Mouse (Mus musculus): ENCODE measurements at regions not wholly inside any gene's neighbourhood (a gene's known extent, or its start where the extent isn't known, plus 50 kb on each side); places are given as distances from the start of the nearest gene placed in this dataset.

- Histone ChIP-seq H3K4me1 (ENCODE audit: control insufficient read depth, insufficient read depth, insufficient read length, low read length) (peaks cover 2% of the 10 kb centered on the region; the same call in 1 of the 2 replicates), H3K4me3 (ENCODE audit: insufficient read depth, low read depth, low read length) (no peak overlapping the region), H3K27ac (replicated peaks; ENCODE audit: low read depth, low read length) (no peak overlapping the region)
These were observed 96.2 kb downstream of the Ets2 start for GRCm38 (mm10) chr16:95798099-95798498.

GRCm38 (mm10) chr16:95797141-95797540 is 95.3 kb downstream of the Ets2 start:
- no peak overlapping the region for H3K4me3 ChIP-seq (ENCODE audit: insufficient read depth, low read depth, low read length)
- H3K27ac ChIP-seq (replicated peaks; ENCODE audit: low read depth, low read length) = no peak overlapping the region
- peaks cover 2% of the 10 kb centered on the region; the same call in 1 of the 2 replicates for H3K4me1 ChIP-seq (ENCODE audit: control insufficient read depth, insufficient read depth, insufficient read length, low read length)

DNA sequence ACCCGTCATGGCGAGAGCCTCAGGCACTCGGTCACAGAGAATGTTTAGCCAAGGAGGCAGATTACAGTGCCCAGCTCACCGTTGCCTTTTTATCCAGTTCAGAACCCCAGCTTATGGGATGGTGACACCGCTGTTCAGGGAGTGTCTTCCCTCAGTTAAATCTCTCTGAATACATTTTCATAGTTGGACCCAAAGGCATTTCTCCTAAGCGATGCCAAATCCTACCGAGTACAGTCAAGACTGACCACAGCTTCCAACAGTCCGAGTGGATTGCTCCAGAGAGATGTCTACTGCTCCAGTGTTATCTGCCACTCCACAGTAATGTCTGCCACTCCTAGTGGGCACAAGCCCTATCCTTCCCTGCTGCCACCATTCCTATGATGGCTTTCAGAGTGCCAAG is 93.0 kb downstream of the Ets2 start:
- Histone ChIP-seq H3K27ac (replicated peaks; ENCODE audit: low read depth, low read length) (no peak overlapping the region), H3K4me3 (ENCODE audit: insufficient read depth, low read depth, low read length) (no peak overlapping the region), H3K4me1 (ENCODE audit: control insufficient read depth, insufficient read depth, insufficient read length, low read length) (peaks cover 2% of the 10 kb centered on the region; the same call in 1 of the 2 replicates)

DNA sequence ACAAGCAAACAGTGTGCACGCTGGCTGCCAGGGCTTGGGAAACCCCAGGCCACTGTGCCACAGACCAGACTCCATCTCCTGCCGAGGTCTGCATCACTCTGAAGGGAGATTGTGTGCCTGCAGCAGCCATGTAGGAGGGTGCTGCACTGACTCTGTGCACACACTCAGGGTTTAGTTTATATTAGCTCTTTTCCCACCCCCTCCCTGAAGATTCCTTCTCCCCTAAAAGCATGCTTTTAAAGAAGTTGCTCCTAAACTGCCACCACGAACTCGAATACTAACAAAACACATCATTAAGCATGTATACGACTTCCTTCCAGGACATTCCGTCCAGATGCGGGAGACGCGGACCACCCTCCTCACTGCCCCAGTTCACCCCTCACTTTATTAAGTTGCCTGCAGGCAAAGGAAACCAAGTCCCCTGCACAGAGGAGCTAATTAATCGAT is 92.4 kb downstream of the Ets2 start:
- Histone ChIP-seq H3K4me3 (ENCODE audit: insufficient read depth, low read depth, low read length) (no peak overlapping the region), H3K4me1 (ENCODE audit: control insufficient read depth, insufficient read depth, insufficient read length, low read length) (peaks cover 4% of the 10 kb centered on the region), H3K27ac (replicated peaks; ENCODE audit: low read depth, low read length) (no peak overlapping the region)

GRCm38 (mm10) chr16:95790691-95791090 is 88.8 kb downstream of the Ets2 start:
- peaks cover 2% of the 10 kb centered on the region; the same call in 1 of the 2 replicates for H3K4me1 ChIP-seq (ENCODE audit: control insufficient read depth, insufficient read depth, insufficient read length, low read length)
- no peak overlapping the region for H3K4me3 ChIP-seq (ENCODE audit: insufficient read depth, low read depth, low read length)
- no peak overlapping the region for H3K27ac ChIP-seq (replicated peaks; ENCODE audit: low read depth, low read length)

DNA sequence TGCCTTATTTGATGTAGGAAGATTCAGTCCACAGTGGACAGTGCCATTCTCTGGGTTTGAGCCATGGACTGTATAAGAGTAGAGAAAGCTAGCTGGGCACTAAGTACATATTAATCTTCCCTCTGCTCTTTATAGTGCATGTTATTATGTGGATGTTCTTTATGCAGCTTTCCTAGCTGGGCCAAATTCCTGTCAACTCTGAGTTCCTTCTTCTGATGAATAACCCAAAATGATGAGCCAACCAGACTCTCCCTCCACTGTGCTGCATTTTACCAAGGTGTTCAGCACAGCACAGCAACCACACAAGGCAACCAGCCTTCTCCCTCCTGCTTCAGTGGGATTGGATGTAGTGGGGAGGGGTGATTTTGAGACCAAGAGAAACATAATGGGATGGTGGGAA is 87.7 kb downstream of the Ets2 start:
- H3K27ac ChIP-seq (replicated peaks; ENCODE audit: low read depth, low read length) = no peak overlapping the region
- H3K4me3 ChIP-seq (ENCODE audit: insufficient read depth, low read depth, low read length) = no peak overlapping the region
- H3K4me1 ChIP-seq (ENCODE audit: control insufficient read depth, insufficient read depth, insufficient read length, low read length) = peaks cover 2% of the 10 kb centered on the region; the same call in 1 of the 2 replicates

GRCm38 (mm10) chr16:95781681-95782080 is 79.8 kb downstream of the Ets2 start:
- H3K4me3 ChIP-seq (ENCODE audit: insufficient read depth, low read depth, low read length) = no peak overlapping the region
- no peaks in the 10 kb centered on the region for H3K4me1 ChIP-seq (ENCODE audit: control insufficient read depth, insufficient read depth, insufficient read length, low read length)
- H3K27ac ChIP-seq (replicated peaks; ENCODE audit: low read depth, low read length) = no peak overlapping the region

DNA sequence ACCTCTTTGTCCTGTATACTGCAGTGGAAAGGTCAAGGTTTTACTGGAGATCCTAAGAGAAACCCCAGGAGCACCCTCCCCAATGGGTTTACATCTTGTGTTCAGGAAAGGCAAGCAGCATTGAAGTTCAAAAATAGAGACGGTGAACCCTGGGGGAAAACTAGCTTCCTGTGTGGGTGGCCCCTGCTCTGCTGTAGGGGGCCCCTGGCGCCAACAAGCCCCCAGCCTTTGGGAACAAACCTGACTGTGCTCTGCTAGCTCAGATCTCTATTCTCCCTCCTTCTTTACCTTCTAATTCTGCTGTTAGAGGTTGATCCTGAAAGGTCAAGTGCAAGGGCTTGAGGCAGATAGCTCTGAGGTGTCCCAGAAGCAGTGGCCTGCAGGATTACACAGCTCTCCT is 78.6 kb downstream of the Ets2 start:
- Histone ChIP-seq H3K27ac (replicated peaks; ENCODE audit: low read depth, low read length) (no peak overlapping the region), H3K4me1 (ENCODE audit: control insufficient read depth, insufficient read depth, insufficient read length, low read length) (no peaks in the 10 kb centered on the region), H3K4me3 (ENCODE audit: insufficient read depth, low read depth, low read length) (no peak overlapping the region)

DNA sequence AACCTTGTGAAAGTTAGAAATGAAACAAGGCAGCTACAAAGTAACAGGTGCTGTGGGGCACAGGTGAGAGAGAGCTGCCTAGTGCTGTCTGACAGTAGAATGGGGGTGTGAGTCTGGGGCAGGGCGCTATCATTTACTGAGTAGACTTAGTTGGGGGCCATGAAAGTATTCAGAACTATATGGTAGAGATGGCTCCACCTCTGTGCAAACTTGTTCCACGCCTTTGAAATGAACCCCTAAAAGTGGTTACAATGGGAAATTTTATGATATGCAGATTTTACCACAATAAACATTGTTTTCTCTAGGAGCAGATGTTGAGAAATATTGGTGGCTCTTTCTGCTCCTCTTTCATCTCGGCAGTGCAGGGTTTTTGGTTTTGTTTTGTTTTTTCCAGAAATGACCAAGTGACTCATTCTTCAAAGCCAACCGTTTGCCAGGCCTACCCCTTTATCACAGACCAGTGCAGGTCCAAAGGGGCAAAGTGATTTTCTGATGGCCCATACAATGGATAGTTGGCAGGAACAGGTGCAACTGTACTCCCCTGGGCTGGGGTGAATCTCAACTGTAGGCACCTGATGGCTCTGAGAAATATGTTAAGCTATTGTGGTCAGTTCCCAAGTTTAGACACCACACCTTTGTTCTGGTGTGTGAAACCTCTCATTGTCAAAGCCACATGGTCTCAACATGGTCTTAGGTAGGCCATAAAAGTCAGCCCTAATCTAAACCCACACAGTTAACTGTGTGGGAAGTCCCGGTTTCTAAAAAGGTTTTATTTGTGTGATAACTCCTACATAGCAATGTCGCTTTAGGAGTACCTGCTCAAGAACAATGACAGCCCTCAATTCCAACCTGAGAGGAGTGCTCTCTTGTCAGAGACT is 77.2 kb downstream of the Ets2 start:
- no peak overlapping the region for H3K4me3 ChIP-seq (ENCODE audit: insufficient read depth, low read depth, low read length)
- H3K4me1 ChIP-seq (ENCODE audit: control insufficient read depth, insufficient read depth, insufficient read length, low read length) = no peaks in the 10 kb centered on the region
- no peak overlapping the region for H3K27ac ChIP-seq (replicated peaks; ENCODE audit: low read depth, low read length)

- H3K27ac ChIP-seq (replicated peaks; ENCODE audit: low read depth, low read length) = no peak overlapping the region
- H3K4me3 ChIP-seq (ENCODE audit: insufficient read depth, low read depth, low read length) = no peak overlapping the region
- 0 out of 2 replicates have a peak, but pooled peaks cover 2% of the 10 kb centered on the region for H3K4me1 ChIP-seq (ENCODE audit: control insufficient read depth, insufficient read depth, insufficient read length, low read length)
These were observed 76.3 kb downstream of the Ets2 start for GRCm38 (mm10) chr16:95778173-95778572.

GRCm38 (mm10) chr16:95776610-95777363 is 74.9 kb downstream of the Ets2 start:
- no peak overlapping the region for H3K4me3 ChIP-seq (ENCODE audit: insufficient read depth, low read depth, low read length)
- no peak overlapping the region for H3K27ac ChIP-seq (replicated peaks; ENCODE audit: low read depth, low read length)
- H3K4me1 ChIP-seq (ENCODE audit: control insufficient read depth, insufficient read depth, insufficient read length, low read length) = 0 out of 2 replicates have a peak, but pooled peaks cover 3% of the 10 kb centered on the region

DNA sequence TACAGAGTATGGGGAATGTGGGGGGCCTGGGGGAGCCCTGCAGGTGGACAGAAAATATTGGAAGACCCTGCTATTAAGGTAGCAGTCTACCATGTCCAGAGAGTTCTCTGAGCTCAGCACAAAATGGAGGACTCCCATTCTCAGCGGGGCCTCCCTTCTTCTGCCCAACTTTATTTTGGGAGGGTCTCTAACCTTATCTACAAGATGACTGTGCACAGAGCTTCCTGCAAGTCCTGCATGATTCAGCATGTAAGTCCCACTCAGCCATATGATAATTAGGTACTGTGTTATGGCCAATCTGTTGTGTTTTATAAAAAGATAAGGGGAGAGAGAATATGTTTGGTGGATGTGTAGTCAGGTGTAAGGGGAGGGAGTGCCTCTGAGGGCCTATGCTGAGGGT is 74.1 kb downstream of the Ets2 start:
- Histone ChIP-seq H3K27ac (replicated peaks; ENCODE audit: low read depth, low read length) (no peak overlapping the region), H3K4me3 (ENCODE audit: insufficient read depth, low read depth, low read length) (no peak overlapping the region), H3K4me1 (ENCODE audit: control insufficient read depth, insufficient read depth, insufficient read length, low read length) (peaks cover 7% of the 10 kb centered on the region)

DNA sequence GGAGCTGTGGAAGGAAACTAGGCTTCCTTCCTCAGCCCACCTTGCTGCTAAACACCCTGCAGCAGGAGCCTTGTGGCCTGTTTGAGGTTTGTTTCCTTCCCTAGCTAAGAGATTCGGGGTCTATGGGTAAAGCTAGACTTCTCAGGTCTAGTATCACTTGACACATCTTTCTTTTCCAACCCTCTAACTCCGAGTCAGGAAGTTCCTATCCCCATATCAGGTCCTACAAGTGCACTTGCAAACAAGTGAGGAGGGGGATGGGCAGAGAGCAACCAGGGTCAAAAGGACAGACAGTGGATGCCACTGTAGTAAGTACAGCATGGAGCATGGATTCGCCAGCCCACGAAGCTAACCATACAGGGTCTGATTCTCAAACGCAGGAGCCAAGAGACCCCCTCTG is 73.5 kb downstream of the Ets2 start:
- Histone ChIP-seq H3K4me1 (ENCODE audit: control insufficient read depth, insufficient read depth, insufficient read length, low read length) (peaks cover 13% of the 10 kb centered on the region), H3K27ac (replicated peaks; ENCODE audit: low read depth, low read length) (no peak overlapping the region), H3K4me3 (ENCODE audit: insufficient read depth, low read depth, low read length) (no peak overlapping the region)

DNA sequence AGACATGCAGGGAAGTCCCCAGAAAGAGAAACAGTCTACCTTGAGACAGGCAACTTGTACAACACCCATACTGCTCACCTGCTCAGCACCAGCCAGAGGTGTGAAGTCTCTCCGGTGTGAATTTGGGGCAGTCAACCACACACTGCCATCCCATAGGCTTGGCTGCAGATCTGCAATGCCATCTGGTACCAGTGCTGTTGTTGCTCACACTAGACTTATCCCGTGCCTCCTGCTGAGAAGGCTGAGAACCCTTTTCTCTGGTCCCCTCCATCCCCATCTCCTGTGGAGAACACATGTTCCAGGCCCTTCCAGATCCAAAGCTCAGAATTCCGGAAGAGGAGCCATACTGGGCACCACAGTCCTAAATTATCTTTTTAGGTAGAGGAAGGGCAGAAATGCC is 71.3 kb downstream of the Ets2 start:
- Histone ChIP-seq H3K4me1 (ENCODE audit: control insufficient read depth, insufficient read depth, insufficient read length, low read length) (peaks cover 15% of the 10 kb centered on the region), H3K27ac (replicated peaks; ENCODE audit: low read depth, low read length) (no peak overlapping the region), H3K4me3 (ENCODE audit: insufficient read depth, low read depth, low read length) (no peak overlapping the region)
